In the genomic region with DNA sequence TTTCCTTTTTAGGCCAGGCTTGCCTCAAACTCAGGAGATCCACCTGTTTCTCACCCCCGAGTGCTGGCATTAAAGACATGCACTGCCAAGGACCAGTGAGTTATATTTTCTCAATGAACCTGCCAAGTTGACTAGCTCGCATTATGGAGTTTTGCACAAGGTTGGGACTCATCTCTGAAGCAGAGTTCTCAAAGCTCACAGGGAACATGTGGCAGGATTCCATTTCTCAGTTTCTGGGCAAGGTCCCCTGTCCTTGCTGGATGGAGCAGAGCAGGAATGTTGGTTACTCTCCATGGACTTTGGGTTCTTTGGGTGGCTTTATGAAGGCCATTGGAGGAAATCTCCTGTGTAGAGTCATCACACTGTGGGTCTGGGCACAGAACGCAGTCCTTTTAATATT, we compare ENCODE assay signal across 1 mouse cellular context.
TF ChIP-seq lines count a peak whose summit lies in the region.

No protein-coding gene starts in this region.

TF ChIP-seq in CH12.LX, 34 proteins besides CTCF, POLR2A, EP300 and RAD21:
- TF ChIP-seq ZMIZ1 (IDR thresholded peaks at IDR 0.05; ENCODE audit: low read depth, low read length) (no peak), POLR2AphosphoS2 (IDR thresholded peaks at IDR 0.05; ENCODE audit: low read depth, low read length) (no peak), TBP (conservative IDR thresholded peaks at IDR 0.05; ENCODE audit: low read depth, low read length) (no peak), NRF1 (IDR thresholded peaks at IDR 0.05; ENCODE audit: low read depth, low read length) (no peak), MXI1 (IDR thresholded peaks at IDR 0.05; ENCODE audit: low read depth, low read length) (no peak), NELFE (IDR thresholded peaks at IDR 0.05; ENCODE audit: low read depth, low read length) (no peak), E2F4 (IDR thresholded peaks at IDR 0.05; ENCODE audit: insufficient replicate concordance, low read depth, low read length) (no peak), HCFC1 (IDR thresholded peaks at IDR 0.05; ENCODE audit: low read depth, low read length) (no peak), SMC3 (IDR thresholded peaks at IDR 0.05; ENCODE audit: low read depth, low read length) (no peak), PAX5 (IDR thresholded peaks at IDR 0.05; ENCODE audit: low read length) (no peak), IRF4 (IDR thresholded peaks at IDR 0.05; ENCODE audit: low read depth, low read length) (no peak), USF1 (IDR thresholded peaks at IDR 0.05; ENCODE audit: low read depth, low read length) (no peak), RCOR1 (conservative IDR thresholded peaks at IDR 0.05; ENCODE audit: low read depth, low read length) (no peak), BHLHE40 (IDR thresholded peaks at IDR 0.05; ENCODE audit: low read depth, low read length) (no peak)
